Mouse (Mus musculus): ENCODE data around the gene Zfp648. TPM values are rescaled to one million over a fixed set of nuclear protein-coding genes. Genes with fewer than 3 reads are reported as not detected.

The Zfp648 gene
- polyA plus RNA-seq, 1 experiment from 2014 or later: 1.6 TPM

- 36% methylated on average over 2 of the region's 2 CpGs for WGBS
- peak; percentile 97 for ATAC-seq
Measured at GRCm38 (mm10) chr1:154180952-154181351, 20.0 kb upstream of the Zfp648 start.

GRCm38 (mm10) chr1:154182396-154183076 lies 18.5 kb upstream of the Zfp648 start:
- H3K27ac ChIP-seq (ENCODE audit: low read depth, low read length): no peak overlapping the region
- H3K9me3 ChIP-seq (ENCODE audit: control insufficient read depth, low read length): no peaks in the 10 kb centered on the region
- H3K36me3 ChIP-seq (ENCODE audit: control insufficient read depth, insufficient read depth, low read length): no peaks in the 10 kb centered on the region
- ATAC-seq: no peak
- H3K4me3 ChIP-seq (ENCODE audit: low read length): no peak overlapping the region
- H3K4me1 ChIP-seq (ENCODE audit: control insufficient read depth, insufficient read depth, low read depth, low read length): no peaks in the 10 kb centered on the region
- no peak overlapping the region for H3K4me2 ChIP-seq (ENCODE audit: low read length)
- H3K27me3 ChIP-seq (replicated peaks; ENCODE audit: control insufficient read depth, insufficient read depth, low read length): no peaks in the 10 kb centered on the region
- 71% methylated on average over 6 of the region's 6 CpGs for WGBS
- no peak overlapping the region for H3K9ac ChIP-seq (ENCODE audit: low read depth, low read length)

More at GRCm38 (mm10) chr1:154180952-154181351, 20.0 kb upstream of the Zfp648 start:
- H3K36me3 ChIP-seq (ENCODE audit: control insufficient read depth, insufficient read depth, low read length): no peaks in the 10 kb centered on the region
- H3K9me3 ChIP-seq (ENCODE audit: control insufficient read depth, low read length): no peaks in the 10 kb centered on the region
- no peak overlapping the region for H3K4me2 ChIP-seq (ENCODE audit: low read length)
- H3K4me3 ChIP-seq (ENCODE audit: low read length): no peak overlapping the region
- no peaks in the 10 kb centered on the region for H3K4me1 ChIP-seq (ENCODE audit: control insufficient read depth, insufficient read depth, low read depth, low read length)
- no peaks in the 10 kb centered on the region for H3K27me3 ChIP-seq (replicated peaks; ENCODE audit: control insufficient read depth, insufficient read depth, low read length)
- H3K27ac ChIP-seq (ENCODE audit: low read depth, low read length): no peak overlapping the region
- no peak overlapping the region for H3K9ac ChIP-seq (ENCODE audit: low read depth, low read length)

GRCm38 (mm10) chr1:154183077-154183751 lies 17.8 kb upstream of the Zfp648 start:
- no peak overlapping the region for H3K9ac ChIP-seq (ENCODE audit: low read depth, low read length)
- H3K27ac ChIP-seq (ENCODE audit: low read depth, low read length): no peak overlapping the region
- ATAC-seq: no peak
- H3K36me3 ChIP-seq (ENCODE audit: control insufficient read depth, insufficient read depth, low read length): no peaks in the 10 kb centered on the region
- no peaks in the 10 kb centered on the region for H3K27me3 ChIP-seq (replicated peaks; ENCODE audit: control insufficient read depth, insufficient read depth, low read length)
- no peak overlapping the region for H3K4me3 ChIP-seq (ENCODE audit: low read length)
- 82% methylated on average over 7 of the region's 7 CpGs for WGBS
- H3K4me1 ChIP-seq (ENCODE audit: control insufficient read depth, insufficient read depth, low read depth, low read length): no peaks in the 10 kb centered on the region
- H3K9me3 ChIP-seq (ENCODE audit: control insufficient read depth, low read length): no peaks in the 10 kb centered on the region
- no peak overlapping the region for H3K4me2 ChIP-seq (ENCODE audit: low read length)

- ATAC-seq: no peak
- H3K9ac ChIP-seq (ENCODE audit: low read depth, low read length): no peak overlapping the region
- no peaks in the 10 kb centered on the region for H3K9me3 ChIP-seq (ENCODE audit: control insufficient read depth, low read length)
- H3K36me3 ChIP-seq (ENCODE audit: control insufficient read depth, insufficient read depth, low read length): no peaks in the 10 kb centered on the region
- no peaks in the 10 kb centered on the region for H3K27me3 ChIP-seq (replicated peaks; ENCODE audit: control insufficient read depth, insufficient read depth, low read length)
- no peak overlapping the region for H3K4me3 ChIP-seq (ENCODE audit: low read length)
- no peak overlapping the region for H3K27ac ChIP-seq (ENCODE audit: low read depth, low read length)
- no peaks in the 10 kb centered on the region for H3K4me1 ChIP-seq (ENCODE audit: control insufficient read depth, insufficient read depth, low read depth, low read length)
- WGBS: 85% methylated on average over 4 of the region's 4 CpGs
- no peak overlapping the region for H3K4me2 ChIP-seq (ENCODE audit: low read length)
Measured at GRCm38 (mm10) chr1:154188229-154188628, 12.8 kb upstream of the Zfp648 start.

- H3K9ac ChIP-seq (ENCODE audit: low read depth, low read length): no peak overlapping the region
- WGBS: 46% methylated on average over 4 of the region's 4 CpGs
- H3K4me1 ChIP-seq (ENCODE audit: control insufficient read depth, insufficient read depth, low read depth, low read length): no peaks in the 10 kb centered on the region
- no peaks in the 10 kb centered on the region for H3K36me3 ChIP-seq (ENCODE audit: control insufficient read depth, insufficient read depth, low read length)
- no peak overlapping the region for H3K4me3 ChIP-seq (ENCODE audit: low read length)
- no peaks in the 10 kb centered on the region for H3K27me3 ChIP-seq (replicated peaks; ENCODE audit: control insufficient read depth, insufficient read depth, low read length)
- no peaks in the 10 kb centered on the region for H3K9me3 ChIP-seq (ENCODE audit: control insufficient read depth, low read length)
- ATAC-seq: no peak
- no peak overlapping the region for H3K27ac ChIP-seq (ENCODE audit: low read depth, low read length)
- no peak overlapping the region for H3K4me2 ChIP-seq (ENCODE audit: low read length)
Measured at GRCm38 (mm10) chr1:154188631-154189030, 12.4 kb upstream of the Zfp648 start.

GRCm38 (mm10) chr1:154189842-154190530 lies 11.0 kb upstream of the Zfp648 start:
- peak; percentile 54; the same call in 1 of the 2 replicates for ATAC-seq
- no peak overlapping the region for H3K4me3 ChIP-seq (ENCODE audit: low read length)
- no peak overlapping the region for H3K9ac ChIP-seq (ENCODE audit: low read depth, low read length)
- no peaks in the 10 kb centered on the region for H3K4me1 ChIP-seq (ENCODE audit: control insufficient read depth, insufficient read depth, low read depth, low read length)
- H3K27me3 ChIP-seq (replicated peaks; ENCODE audit: control insufficient read depth, insufficient read depth, low read length): no peaks in the 10 kb centered on the region
- no peaks in the 10 kb centered on the region for H3K36me3 ChIP-seq (ENCODE audit: control insufficient read depth, insufficient read depth, low read length)
- no peak overlapping the region for H3K27ac ChIP-seq (ENCODE audit: low read depth, low read length)
- WGBS: 68% methylated on average over 18 of the region's 18 CpGs
- H3K4me2 ChIP-seq (ENCODE audit: low read length): no peak overlapping the region
- H3K9me3 ChIP-seq (ENCODE audit: control insufficient read depth, low read length): no peaks in the 10 kb centered on the region

GRCm38 (mm10) chr1:154198896-154199295 lies 2.1 kb upstream of the Zfp648 start:
- Histone ChIP-seq H3K27me3 (replicated peaks; ENCODE audit: control insufficient read depth, insufficient read depth, low read length) (peaks cover 5% of the 10 kb centered on the region), H3K9ac (ENCODE audit: low read depth, low read length) (no peak overlapping the region), H3K4me1 (ENCODE audit: control insufficient read depth, insufficient read depth, low read depth, low read length) (peaks cover 4% of the 10 kb centered on the region; the same call in 1 of the 2 replicates), H3K27ac (ENCODE audit: low read depth, low read length) (no peak overlapping the region), H3K4me3 (ENCODE audit: low read length) (no peak overlapping the region), H3K4me2 (ENCODE audit: low read length) (no peak overlapping the region), H3K36me3 (ENCODE audit: control insufficient read depth, insufficient read depth, low read length) (no peaks in the 10 kb centered on the region), H3K9me3 (ENCODE audit: control insufficient read depth, low read length) (no peaks in the 10 kb centered on the region)
- no peak for ATAC-seq
- 94% methylated on average over 10 of the region's 10 CpGs for WGBS

GRCm38 (mm10) chr1:154202580-154202979 lies 1.6 kb downstream of the Zfp648 start:
- ATAC-seq: peak; percentile 83

GRCm38 (mm10) chr1:154203386-154203785 lies 2.4 kb downstream of the Zfp648 start:
- Histone ChIP-seq H3K27me3 (replicated peaks; ENCODE audit: control insufficient read depth, insufficient read depth, low read length) (peaks cover 14% of the 10 kb centered on the region), H3K4me2 (ENCODE audit: low read length) (no peak overlapping the region), H3K27ac (ENCODE audit: low read depth, low read length) (no peak overlapping the region), H3K9me3 (ENCODE audit: control insufficient read depth, low read length) (no peaks in the 10 kb centered on the region), H3K9ac (ENCODE audit: low read depth, low read length) (no peak overlapping the region), H3K36me3 (ENCODE audit: control insufficient read depth, insufficient read depth, low read length) (no peaks in the 10 kb centered on the region), H3K4me1 (ENCODE audit: control insufficient read depth, insufficient read depth, low read depth, low read length) (peaks cover 12% of the 10 kb centered on the region), H3K4me3 (ENCODE audit: low read length) (no peak overlapping the region)
- no peak for ATAC-seq
- WGBS: 96% methylated on average over 5 of the region's 5 CpGs

More at GRCm38 (mm10) chr1:154202580-154202979, 1.6 kb downstream of the Zfp648 start:
- Histone ChIP-seq H3K27ac (ENCODE audit: low read depth, low read length) (no peak overlapping the region), H3K9ac (ENCODE audit: low read depth, low read length) (no peak overlapping the region), H3K27me3 (replicated peaks; ENCODE audit: control insufficient read depth, insufficient read depth, low read length) (peaks cover 14% of the 10 kb centered on the region), H3K36me3 (ENCODE audit: control insufficient read depth, insufficient read depth, low read length) (no peaks in the 10 kb centered on the region), H3K4me1 (ENCODE audit: control insufficient read depth, insufficient read depth, low read depth, low read length) (peaks cover 12% of the 10 kb centered on the region), H3K4me2 (ENCODE audit: low read length) (no peak overlapping the region), H3K9me3 (ENCODE audit: control insufficient read depth, low read length) (no peaks in the 10 kb centered on the region), H3K4me3 (ENCODE audit: low read length) (no peak overlapping the region)
- 51% methylated on average over 8 of the region's 8 CpGs for WGBS
